ENCODE assay signal across 12 mouse cellular contexts in genomic region chr3:79129044-79129600, GRCm38 (mm10).
A peak's percentile ranks its signal among the peaks of the same experiment; 100 is the strongest.
DNase-seq lines count a peak whose midpoint lies in the region; ATAC-seq and TF ChIP-seq lines count a peak whose summit lies in the region.
"Had no signal": no experiment of that assay in that cellular context is flagged by ENCODE, and none has a peak within 500 bp of the region (broad histone marks: within the 10 kb centered on the region; RNA-seq: fewer than 3 reads in every experiment).

No protein-coding gene starts in this region.

- H3K4me3 ChIP-seq in heart, embryonic 15.5 days, result no peak overlapping the region
- H3K4me3 ChIP-seq in midbrain, embryonic 10.5 days, result no peak overlapping the region
- H3K4me3 ChIP-seq in midbrain, embryonic 16.5 days (ENCODE audit: low read depth, low read length), result no peak overlapping the region
- H3K4me3 ChIP-seq in brown adipose tissue, adult 24 weeks (ENCODE audit: insufficient read depth, low read depth, low read length), result no peak overlapping the region
- no peak overlapping the region for H3K4me3 ChIP-seq in myocyte
- H3K4me3 ChIP-seq: liver, embryonic 15.5 days had no signal

- no peaks in the 10 kb centered on the region for H3K9me3 ChIP-seq in heart, embryonic 15.5 days (replicated peaks)
- H3K9me3 ChIP-seq in midbrain, embryonic 10.5 days (replicated peaks), result no peaks in the 10 kb centered on the region
- H3K9me3 ChIP-seq in midbrain, embryonic 16.5 days (replicated peaks; ENCODE audit: control insufficient read depth, low read length, poor library complexity, severe bottlenecking), result no peaks in the 10 kb centered on the region
- H3K9me3 ChIP-seq: G1E; liver, embryonic 15.5 days had no signal

- no peak for TF ChIP-seq POLR2A in myocyte (IDR thresholded peaks at IDR 0.05; ENCODE audit: insufficient read length, low read depth)

- no peak overlapping the region for H3K9ac ChIP-seq in heart, embryonic 15.5 days
- no peak overlapping the region for H3K9ac ChIP-seq in midbrain, embryonic 16.5 days (ENCODE audit: low read depth, low read length)
- H3K9ac ChIP-seq: liver, embryonic 15.5 days had no signal

- ATAC-seq in heart, embryonic 15.5 days (replicated peaks; ENCODE audit: insufficient number of reproducible peaks, insufficient read depth, low FRiP score, low read depth), result 0 out of 2 replicates have a peak, but pooled peaks have one; percentile 39
- no peak for ATAC-seq in midbrain, embryonic 16.5 days

- H3K4me1 ChIP-seq in heart, embryonic 15.5 days (replicated peaks), result peaks cover 15% of the 10 kb centered on the region
- H3K4me1 ChIP-seq in midbrain, embryonic 10.5 days, result no peaks in the 10 kb centered on the region
- no peaks in the 10 kb centered on the region for H3K4me1 ChIP-seq in midbrain, embryonic 16.5 days (ENCODE audit: control insufficient read depth, insufficient read depth, low read length)
- peaks cover 18% of the 10 kb centered on the region for H3K4me1 ChIP-seq in brown adipose tissue, adult 24 weeks (ENCODE audit: control insufficient read depth, insufficient read depth, insufficient read length, low read length)
- H3K4me1 ChIP-seq: liver, embryonic 15.5 days had no signal

- H3K4me2 ChIP-seq in heart, embryonic 15.5 days, result no peak overlapping the region
- no peak overlapping the region for H3K4me2 ChIP-seq in midbrain, embryonic 16.5 days (ENCODE audit: low read length)
- peak overlapping the region; percentile 10 for H3K4me2 ChIP-seq in myocyte (ENCODE audit: low read depth)
- H3K4me2 ChIP-seq: liver, embryonic 15.5 days had no signal

- H3K36me3 ChIP-seq in heart, embryonic 15.5 days, result no peaks in the 10 kb centered on the region
- no peaks in the 10 kb centered on the region for H3K36me3 ChIP-seq in midbrain, embryonic 10.5 days
- no peaks in the 10 kb centered on the region for H3K36me3 ChIP-seq in midbrain, embryonic 16.5 days (ENCODE audit: control insufficient read depth, insufficient read depth, low read length)
- peaks cover 5% of the 10 kb centered on the region for H3K36me3 ChIP-seq in myocyte (ENCODE audit: control insufficient read depth, insufficient read depth)
- H3K36me3 ChIP-seq: liver, embryonic 15.5 days had no signal

- H3ac ChIP-seq in myocyte (ENCODE audit: control insufficient read depth, insufficient read length), result no peak overlapping the region

- no peak for DNase-seq in heart, adult 8-10 months (ENCODE audit: low spot score)
- no peak for DNase-seq in midbrain, embryonic 10.5 days (ENCODE audit: low spot score)
- no peak for DNase-seq in layer of hippocampus, adult 8-10 months (ENCODE audit: low spot score in 2 of 2)
- DNase-seq in thymus, postnatal 0 days (ENCODE audit: low spot score), result no peak
- DNase-seq: heart, postnatal 36 days; thymus, postnatal 36 days had no signal

- peaks cover 28% of the 10 kb centered on the region for H3K79me2 ChIP-seq in myocyte (ENCODE audit: control insufficient read depth, insufficient read depth)

- H3K27ac ChIP-seq in heart, embryonic 15.5 days, result peak overlapping the region; percentile 16; the same call in 1 of the 2 replicates
- 0 out of 2 replicates have a peak overlapping the region, but pooled peaks have one; percentile 42 for H3K27ac ChIP-seq in midbrain, embryonic 10.5 days (replicated peaks)
- no peak overlapping the region for H3K27ac ChIP-seq in midbrain, embryonic 16.5 days (ENCODE audit: low read length)
- peak overlapping the region; percentile 52; the same call in 1 of the 2 replicates for H3K27ac ChIP-seq in brown adipose tissue, adult 24 weeks (replicated peaks; ENCODE audit: low read depth, low read length)
- H3K27ac ChIP-seq: liver, embryonic 15.5 days had no signal

- no peaks in the 10 kb centered on the region for H3K27me3 ChIP-seq in heart, embryonic 15.5 days
- H3K27me3 ChIP-seq in midbrain, embryonic 10.5 days (ENCODE audit: low read depth, poor library complexity, severe bottlenecking), result no peaks in the 10 kb centered on the region
- H3K27me3 ChIP-seq in midbrain, embryonic 16.5 days (ENCODE audit: control insufficient read depth, insufficient read depth, low read depth, low read length), result no peaks in the 10 kb centered on the region
- H3K27me3 ChIP-seq in myocyte (ENCODE audit: control insufficient read depth, insufficient read depth, insufficient read length), result no peaks in the 10 kb centered on the region
- H3K27me3 ChIP-seq: liver, embryonic 15.5 days had no signal

- WGBS in heart, embryonic 15.5 days, result 41% methylated on average over 6 of the region's 6 CpGs
- 79% methylated on average over 6 of the region's 6 CpGs for WGBS in midbrain, embryonic 10.5 days
- WGBS in midbrain, embryonic 16.5 days, result 59% methylated on average over 6 of the region's 6 CpGs

TF ChIP-seq in myocyte, 11 proteins besides CTCF, POLR2A, EP300 and RAD21:
- TF ChIP-seq REST (IDR thresholded peaks at IDR 0.05; ENCODE audit: insufficient read depth, insufficient read length) (no peak), MAX (IDR thresholded peaks at IDR 0.05; ENCODE audit: low read depth) (no peak), TCF12 (IDR thresholded peaks at IDR 0.05; ENCODE audit: insufficient read depth, poor library complexity, severe bottlenecking) (no peak), USF1 (IDR thresholded peaks at IDR 0.05; ENCODE audit: low read depth) (no peak), MYOG (IDR thresholded peaks at IDR 0.05; ENCODE audit: control insufficient read depth in 1 of 3, insufficient read depth in 1 of 3, insufficient read length in 2 of 3, low read depth in 2 of 3) (no peak), CEBPB (IDR thresholded peaks at IDR 0.05; ENCODE audit: insufficient read depth, poor library complexity, severe bottlenecking) (no peak), SRF (IDR thresholded peaks at IDR 0.05; ENCODE audit: control insufficient read depth, insufficient read length, low read depth) (no peak), POLR2AphosphoS2 (IDR thresholded peaks at IDR 0.05; ENCODE audit: insufficient read length, low read depth) (no peak), E2F4 (IDR thresholded peaks at IDR 0.05; ENCODE audit: insufficient read depth) (no peak), MYOD1 (IDR thresholded peaks at IDR 0.05; ENCODE audit: control insufficient read depth in 1 of 3, insufficient read length in 2 of 3, low read depth in 2 of 3) (no peak), TCF3 (IDR thresholded peaks at IDR 0.05; ENCODE audit: insufficient read length, low read depth) (no peak)
TF ChIP-seq in myocyte: peak in this region for 0.
